Mouse (Mus musculus) spleen, postnatal 14 days (tissue): ENCODE measurements around the gene 1190005I06Rik.
A peak's percentile ranks its signal among the peaks of the same experiment; 100 is the strongest.

Source experiments
- DNase-seq, 2 experiments: peaks; one replicate each; pipeline ENCODE4 v3.0.0; 2021 to 2022; ENCODE audit warnings: low spot score in 2 of 2

The 1190005I06Rik gene

DNA sequence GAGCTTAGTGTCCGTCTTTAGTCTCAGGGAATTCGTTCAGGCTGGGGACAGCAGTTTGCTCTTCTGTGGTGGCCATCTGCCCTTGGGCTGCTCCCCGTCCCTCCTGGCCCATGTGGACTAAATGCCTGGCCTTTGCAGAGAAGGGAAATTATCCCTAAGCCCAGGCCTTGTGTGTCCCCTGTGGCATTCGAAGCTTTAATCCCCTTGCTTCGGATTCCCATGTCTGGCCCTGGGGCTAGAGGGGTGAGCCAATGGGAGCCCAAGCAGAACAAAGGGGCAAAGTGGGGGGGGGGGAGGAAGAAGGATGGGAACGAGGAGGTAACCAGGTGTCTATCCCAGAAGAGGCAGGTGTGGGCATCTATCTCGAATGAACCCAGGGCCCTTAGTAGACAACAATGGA lies at the start of gene 1190005I06Rik:
Gene 1190005I06Rik (minus strand): TSS at position 101 of the 400 bp plus-strand sequence.
- DNase-seq, result no peak

- no peak for DNase-seq
These were observed 49.1 kb upstream of the 1190005I06Rik start for GRCm38 (mm10) chr8:120696401-120697153.

GRCm38 (mm10) chr8:120693861-120694493 lies 46.5 kb upstream of the 1190005I06Rik start:
- DNase-seq, result no peak

- DNase-seq, result no peak
These were observed 45.5 kb upstream of the 1190005I06Rik start for GRCm38 (mm10) chr8:120692934-120693333.

GRCm38 (mm10) chr8:120688511-120688910 lies 41.1 kb upstream of the 1190005I06Rik start:
- DNase-seq, result no peak

GRCm38 (mm10) chr8:120687786-120688185 lies 40.4 kb upstream of the 1190005I06Rik start:
- no peak for DNase-seq

DNA sequence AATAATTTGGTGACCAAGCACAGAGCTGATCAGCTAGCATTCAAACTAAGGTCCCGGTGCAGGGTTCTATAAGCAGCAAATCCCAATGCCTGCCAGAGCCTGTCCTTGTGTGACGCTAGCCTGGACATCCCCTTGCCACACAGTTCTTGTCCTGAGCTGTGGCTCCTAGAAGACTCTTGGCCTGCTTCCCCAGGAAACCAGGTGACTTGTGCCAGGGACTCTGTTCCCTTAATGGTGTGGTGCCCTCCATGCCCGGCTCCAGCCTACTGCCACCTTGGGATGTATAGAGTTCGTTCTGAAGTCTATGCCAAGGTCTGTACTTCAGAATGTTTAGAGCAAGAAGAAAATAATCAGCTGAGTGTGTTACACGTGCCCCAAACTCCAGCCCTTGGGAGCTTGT lies 39.1 kb upstream of the 1190005I06Rik start:
- DNase-seq, result no peak

GRCm38 (mm10) chr8:120686051-120686450 lies 38.6 kb upstream of the 1190005I06Rik start:
- no peak for DNase-seq

DNA sequence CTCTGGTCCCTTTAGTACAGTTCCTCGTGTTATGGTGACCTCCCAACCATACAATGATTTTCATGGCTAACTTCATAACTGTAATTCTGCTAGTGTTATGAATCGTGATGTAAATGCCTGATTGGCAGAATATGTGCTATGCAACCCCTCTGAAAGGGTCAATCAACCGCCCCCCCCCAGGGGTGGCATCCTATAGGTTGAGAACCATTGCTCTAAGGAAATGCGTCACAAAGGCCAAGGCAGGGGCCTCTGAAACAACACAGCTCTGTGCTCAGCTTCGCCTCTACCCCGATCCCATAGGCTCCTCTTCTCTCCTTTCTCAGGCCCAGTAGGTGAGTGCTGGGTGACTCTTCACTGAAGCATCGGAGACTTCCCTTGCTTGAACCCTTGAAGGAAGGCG lies 38.2 kb upstream of the 1190005I06Rik start:
- DNase-seq, result no peak

GRCm38 (mm10) chr8:120685097-120685496 lies 37.7 kb upstream of the 1190005I06Rik start:
- no peak for DNase-seq

GRCm38 (mm10) chr8:120684082-120684481 lies 36.6 kb upstream of the 1190005I06Rik start:
- DNase-seq, result no peak

DNA sequence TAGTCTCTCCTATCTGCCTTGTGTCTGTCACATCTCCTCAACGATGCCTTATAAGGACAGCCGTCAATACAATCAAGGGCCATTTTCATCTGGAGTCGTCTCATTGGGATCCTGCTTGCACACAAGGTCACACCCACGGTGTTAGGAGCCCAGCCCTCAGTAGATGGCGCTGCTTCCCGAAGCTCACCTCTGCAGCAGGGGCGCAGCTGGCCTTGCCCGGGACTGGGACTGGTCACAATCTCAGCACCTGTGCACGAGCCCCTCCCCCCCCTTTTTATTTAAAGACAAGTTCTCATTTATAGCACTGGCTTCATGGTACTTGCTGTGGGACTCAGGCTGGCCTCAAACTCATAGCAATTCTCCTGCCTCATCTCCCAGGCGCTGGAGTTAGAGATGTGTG lies 36.2 kb upstream of the 1190005I06Rik start:
- peak; percentile 66 to 76 for DNase-seq

- no peak for DNase-seq
These were observed 33.7 kb upstream of the 1190005I06Rik start for GRCm38 (mm10) chr8:120681113-120681512.

GRCm38 (mm10) chr8:120680405-120680804 lies 33.0 kb upstream of the 1190005I06Rik start:
- DNase-seq, result peak in 1 of 2 experiments; percentile 54

GRCm38 (mm10) chr8:120679629-120680387 lies 32.4 kb upstream of the 1190005I06Rik start:
- no peak for DNase-seq

DNA sequence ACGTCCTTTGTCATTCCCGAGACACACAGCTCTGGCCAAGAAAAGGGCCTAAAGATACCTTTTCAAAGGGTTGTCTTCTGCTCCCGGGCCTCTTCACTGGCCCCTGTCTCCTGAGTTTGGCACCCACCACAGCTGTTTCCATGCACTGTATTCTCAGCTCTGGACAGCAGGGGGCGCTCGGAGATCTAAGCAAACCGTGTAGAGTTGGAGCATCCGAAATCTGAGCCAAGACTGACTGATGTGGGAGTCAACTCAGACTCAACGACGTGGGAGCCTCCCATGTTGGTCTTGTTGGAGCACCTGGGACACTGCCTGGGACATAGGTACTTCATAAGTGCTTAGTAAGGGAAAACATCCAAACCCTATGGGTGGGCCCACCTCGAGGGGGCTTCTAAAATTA lies 31.0 kb upstream of the 1190005I06Rik start:
- peak; percentile 66 to 79 for DNase-seq

- DNase-seq, result no peak
These were observed 28.3 kb upstream of the 1190005I06Rik start for GRCm38 (mm10) chr8:120675718-120676117.

GRCm38 (mm10) chr8:120673298-120673697 lies 25.9 kb upstream of the 1190005I06Rik start:
- DNase-seq, result no peak

- DNase-seq, result no peak
These were observed 25.3 kb upstream of the 1190005I06Rik start for GRCm38 (mm10) chr8:120672626-120673229.

DNA sequence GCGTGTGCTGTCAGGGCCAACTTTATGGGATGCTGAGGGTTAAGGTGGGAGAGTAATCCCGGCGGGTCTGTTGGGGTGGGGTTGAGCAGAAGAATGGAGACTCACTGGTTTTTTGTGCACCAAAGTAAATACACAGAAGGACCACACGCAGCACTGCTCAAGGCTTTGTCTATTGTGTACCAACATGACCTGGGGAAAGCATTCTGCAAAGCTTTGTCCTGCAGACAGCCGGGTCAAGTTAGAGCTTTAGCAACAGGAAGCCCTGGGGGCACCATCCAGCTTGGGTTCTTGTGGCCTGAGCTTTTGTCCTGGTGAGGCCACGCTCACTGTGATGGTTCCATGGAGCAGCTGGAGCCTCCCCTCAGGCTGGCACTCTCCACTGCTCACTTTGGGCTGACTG lies 24.3 kb upstream of the 1190005I06Rik start:
- DNase-seq, result no peak

GRCm38 (mm10) chr8:120668374-120668905 lies 21.0 kb upstream of the 1190005I06Rik start, which contains the start of gene Emc8:
TSS of gene Emc8 (minus strand) at chr8:120668573.
- peak in 1 of 2 experiments; percentile 27 for DNase-seq
